Mouse (Mus musculus): ENCODE results near the gene Gnl3l.

The Gnl3l gene

DNA sequence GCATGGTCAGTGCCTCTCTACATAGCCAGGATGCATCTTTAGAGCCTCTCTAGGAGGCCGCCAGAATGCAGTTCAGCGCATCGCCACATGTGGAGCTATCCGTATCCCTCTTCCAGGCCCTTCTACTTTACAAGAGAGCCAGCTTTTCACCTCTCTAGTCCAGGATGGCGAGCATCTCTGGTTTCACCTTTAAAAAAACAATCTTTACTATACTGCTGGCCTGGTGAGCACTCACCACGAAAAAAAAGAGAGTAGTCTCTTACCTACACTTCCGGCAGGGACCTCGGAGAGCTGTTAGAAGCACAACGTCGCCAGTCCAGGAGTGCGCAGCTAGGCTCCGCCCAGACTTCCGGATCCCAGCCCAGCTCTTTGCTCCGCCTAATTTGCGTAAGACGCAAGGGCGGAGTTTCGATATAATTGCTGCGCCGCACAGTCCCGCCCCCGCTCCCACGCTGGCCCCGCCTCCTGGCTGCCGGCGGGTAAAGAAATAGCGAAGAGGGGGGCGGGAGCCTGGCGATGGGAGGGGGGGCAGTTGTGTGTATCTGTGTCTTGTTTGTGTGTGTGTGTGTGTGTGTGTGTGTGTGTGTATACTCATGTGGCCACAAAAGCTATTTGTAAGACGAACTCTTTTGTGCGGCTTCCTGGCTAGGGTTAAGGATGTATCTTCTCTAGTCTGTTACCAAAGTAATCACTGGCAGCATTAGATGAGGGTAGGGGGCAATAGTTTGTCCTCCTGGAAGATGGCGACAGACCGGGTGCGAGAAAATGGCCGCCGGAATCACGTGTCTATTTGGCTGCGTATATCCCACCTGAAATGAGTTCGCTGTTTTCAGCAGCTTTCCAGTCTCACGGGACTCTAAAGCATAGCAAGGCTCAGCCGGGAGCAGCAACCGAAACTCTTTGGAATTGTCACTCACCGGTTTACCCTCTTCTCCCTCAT, at the start of gene Gnl3l:
Gene Gnl3l, minus strand, starts transcription at position 385 of the 940 bp plus-strand sequence.
- peak; percentile 86 for DNase-seq (ENCODE audit: low read depth, low spot score)

DNA sequence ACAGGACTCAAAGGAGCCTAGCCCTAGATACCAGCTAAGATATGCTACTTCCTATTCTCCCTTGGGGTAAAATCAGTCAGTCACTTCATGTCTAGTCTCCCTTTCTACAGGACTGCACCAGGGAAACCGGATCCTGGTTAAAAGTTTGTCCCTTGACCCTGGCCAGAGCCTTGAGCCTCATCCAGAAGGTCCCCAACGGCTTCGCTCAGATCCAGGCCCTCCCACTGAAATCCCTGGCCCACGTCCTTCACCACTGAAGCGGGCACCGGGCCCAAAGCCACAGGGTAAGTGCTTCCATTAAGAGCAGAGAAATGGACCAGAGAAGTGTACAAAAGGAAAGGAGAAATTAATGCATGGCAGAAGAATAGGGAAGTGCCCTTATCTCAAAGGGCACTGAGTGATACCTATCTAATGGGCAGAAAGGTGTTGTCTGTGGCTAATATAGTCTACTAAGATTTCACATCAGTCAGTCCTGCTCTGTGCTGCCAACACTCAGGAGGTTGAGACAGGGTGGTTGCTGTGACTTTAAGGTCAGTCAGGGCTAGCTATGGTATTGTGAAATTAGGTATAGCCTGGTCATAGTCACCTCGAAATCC, 49.0 kb upstream of the Gnl3l start:
- DNase-seq (ENCODE audit: low read depth, low spot score) = no peak

DNA sequence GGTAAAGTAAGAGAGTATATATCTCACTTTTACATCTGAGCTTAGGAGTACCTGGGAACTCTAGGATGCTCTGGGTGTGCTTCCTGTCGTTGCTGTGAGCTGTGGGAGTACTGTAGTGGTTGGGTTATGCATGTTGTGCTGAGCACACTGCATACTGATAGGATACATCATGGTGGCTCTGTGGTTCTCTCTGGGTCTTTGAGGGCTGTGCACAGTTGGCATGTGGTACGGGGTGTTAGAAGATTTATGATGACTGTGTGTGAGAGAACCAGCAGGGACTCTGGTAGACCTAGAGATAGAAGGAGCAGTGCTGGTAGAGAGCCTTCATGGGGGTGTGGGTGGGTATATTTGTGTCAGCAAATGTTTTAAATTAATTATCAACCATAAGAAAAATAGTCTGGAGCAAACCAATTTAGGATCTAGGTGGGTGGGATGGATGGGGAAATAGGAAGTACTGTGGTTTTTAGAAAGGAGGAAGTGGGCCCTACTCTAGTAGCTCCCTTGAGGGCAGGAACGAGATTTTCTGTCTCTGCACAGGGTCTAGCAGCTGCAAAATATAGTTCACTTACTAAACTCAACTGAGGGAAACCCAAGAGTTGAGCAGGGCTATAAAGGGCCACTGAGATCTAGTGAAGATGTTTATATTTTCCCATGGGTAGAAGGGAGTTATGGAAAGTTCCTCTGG, 44.6 kb upstream of the Gnl3l start:
- no peak for DNase-seq (ENCODE audit: low read depth, low spot score)

DNA sequence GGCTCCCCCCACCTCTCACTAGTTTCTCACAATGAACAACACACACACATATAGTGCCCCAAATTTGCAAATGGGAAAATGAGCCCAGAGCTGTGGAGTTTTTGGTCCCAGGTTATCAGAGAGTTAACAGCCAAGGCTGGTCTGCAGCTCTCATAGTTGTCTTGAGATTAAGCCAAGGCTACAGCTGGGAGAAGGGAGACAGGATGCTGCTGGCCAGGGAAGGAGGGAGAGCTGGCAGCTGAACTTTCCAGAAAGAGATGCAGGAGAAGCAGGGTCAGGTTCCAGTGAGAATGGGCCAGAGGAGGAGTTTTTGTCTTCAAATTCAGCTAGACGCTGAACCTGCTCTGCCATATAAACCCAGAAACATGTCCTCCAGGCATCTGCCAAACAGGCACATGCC, 42.2 kb upstream of the Gnl3l start:
- no peak for DNase-seq (ENCODE audit: low read depth, low spot score)

DNA sequence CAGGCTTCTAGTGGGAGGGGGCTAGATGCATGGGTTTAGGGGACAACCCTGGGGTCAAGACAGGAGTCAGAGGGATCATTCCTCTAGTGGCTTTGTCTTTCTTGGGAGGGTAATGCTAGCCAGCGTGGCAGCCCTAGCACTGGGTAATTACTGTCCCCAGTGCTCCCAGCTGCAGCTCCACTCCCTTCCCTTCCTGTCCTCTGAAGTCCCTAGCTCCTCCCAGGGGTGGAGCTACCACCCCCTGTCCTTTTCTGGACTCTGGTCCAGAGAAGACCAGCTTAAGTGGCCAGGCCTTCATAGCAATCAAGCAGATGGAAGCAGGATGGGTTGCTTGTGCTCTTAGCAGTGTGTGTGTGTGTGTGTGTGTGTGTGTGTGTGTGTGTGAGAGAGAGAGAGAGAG, 38.4 kb upstream of the Gnl3l start:
- DNase-seq (ENCODE audit: low read depth, low spot score) = no peak

DNA sequence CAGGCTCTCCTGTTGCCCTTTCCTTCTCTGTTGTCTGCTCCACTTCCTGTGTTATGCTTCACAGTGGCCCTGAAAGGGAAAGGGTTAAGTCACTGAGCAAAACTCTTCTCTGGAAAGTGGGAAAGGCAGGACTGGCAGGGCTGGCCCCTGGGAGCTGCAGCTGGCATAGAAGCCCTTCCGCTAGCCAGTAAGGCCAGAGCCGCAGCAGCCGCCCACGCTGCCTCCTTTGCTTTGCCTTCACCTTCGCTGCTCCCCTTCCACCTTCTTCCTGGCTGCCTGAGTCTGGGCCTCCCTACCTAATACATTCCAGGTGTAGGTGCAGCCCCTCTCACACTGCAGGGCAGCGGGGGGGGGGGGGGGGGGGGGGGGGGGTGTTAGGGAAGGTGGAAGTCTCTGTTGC, 37.4 kb upstream of the Gnl3l start:
- DNase-seq (ENCODE audit: low read depth, low spot score) = no peak

DNA sequence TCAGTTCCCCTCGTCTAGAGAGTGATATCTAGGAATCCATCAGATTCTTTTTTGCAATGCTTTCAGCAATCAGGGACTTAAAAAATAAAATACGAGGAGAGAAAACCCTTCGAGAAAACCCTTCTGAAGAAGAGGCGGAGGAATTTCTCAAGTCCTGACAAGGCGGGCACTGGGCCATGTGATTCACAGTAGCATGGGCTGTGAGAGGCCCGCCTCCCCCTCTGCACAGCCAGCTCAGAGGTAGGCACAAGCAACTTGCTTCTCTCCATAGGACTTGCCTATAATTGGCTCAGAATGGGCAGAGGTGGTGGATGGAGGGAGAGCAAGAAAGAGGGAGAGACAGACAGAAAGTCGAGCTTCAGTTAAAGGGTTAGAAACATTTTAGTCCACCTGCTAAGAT, 33.2 kb upstream of the Gnl3l start:
- DNase-seq (ENCODE audit: low read depth, low spot score) = no peak

DNA sequence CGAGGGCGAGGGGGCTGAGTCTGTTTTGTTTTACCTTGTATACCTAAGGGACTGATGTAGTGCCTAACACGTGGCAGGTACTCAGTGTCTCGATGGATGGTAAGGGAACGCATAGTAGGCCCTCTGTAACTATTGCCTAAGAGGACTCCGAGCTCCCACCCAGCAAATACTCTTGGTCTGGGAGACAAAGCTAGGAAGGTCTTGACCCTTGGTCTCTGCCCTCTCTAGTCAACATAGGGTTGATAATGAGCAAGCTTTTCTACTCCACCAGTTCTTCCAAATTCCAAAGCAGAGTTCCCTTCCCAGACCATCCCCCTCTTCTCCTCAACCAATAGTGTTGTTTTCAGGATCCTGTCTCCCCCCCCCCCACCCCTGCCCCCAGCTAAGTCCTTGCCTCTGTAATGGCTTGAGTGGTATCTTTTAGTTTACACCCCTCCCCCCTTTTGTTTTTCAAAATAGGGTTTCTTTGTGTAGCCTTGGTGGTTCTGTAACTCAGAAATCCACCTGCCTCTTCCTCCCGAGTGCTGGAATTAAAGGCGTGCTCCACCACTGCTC, 32.6 kb upstream of the Gnl3l start:
- no peak for DNase-seq (ENCODE audit: low read depth, low spot score)

DNA sequence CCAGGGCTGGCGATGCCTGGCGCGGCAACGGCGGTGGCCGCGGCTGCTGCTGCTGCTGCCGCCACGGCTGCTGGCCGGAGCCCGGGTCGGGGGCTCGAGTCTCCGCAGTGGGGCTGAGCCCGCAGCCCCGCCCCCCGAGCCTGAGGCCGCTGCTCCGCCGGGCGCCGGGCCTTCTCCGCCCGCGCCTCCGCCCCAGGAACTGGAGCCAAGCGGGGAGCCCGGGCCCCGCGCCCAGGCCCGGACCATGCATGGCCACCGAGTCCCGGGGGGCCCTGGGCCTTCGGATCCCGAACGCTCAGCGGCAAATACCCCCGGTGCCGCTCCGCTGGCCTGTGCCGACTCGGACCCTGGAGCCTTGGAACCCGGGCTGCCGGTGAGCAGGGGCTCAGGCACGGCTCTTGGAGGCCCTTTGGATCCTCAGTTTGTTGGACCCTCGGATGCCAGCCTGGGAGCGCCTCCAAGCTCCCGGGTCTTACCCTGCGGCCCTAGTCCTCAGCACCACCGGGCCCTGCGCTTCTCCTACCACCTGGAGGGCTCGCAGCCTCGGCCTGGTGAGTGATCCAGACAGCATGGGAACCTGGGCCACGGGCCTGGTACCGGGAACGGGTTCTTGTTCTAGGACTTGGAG, 30.4 kb upstream of the Gnl3l start:
- no peak for DNase-seq (ENCODE audit: low read depth, low spot score)

DNA sequence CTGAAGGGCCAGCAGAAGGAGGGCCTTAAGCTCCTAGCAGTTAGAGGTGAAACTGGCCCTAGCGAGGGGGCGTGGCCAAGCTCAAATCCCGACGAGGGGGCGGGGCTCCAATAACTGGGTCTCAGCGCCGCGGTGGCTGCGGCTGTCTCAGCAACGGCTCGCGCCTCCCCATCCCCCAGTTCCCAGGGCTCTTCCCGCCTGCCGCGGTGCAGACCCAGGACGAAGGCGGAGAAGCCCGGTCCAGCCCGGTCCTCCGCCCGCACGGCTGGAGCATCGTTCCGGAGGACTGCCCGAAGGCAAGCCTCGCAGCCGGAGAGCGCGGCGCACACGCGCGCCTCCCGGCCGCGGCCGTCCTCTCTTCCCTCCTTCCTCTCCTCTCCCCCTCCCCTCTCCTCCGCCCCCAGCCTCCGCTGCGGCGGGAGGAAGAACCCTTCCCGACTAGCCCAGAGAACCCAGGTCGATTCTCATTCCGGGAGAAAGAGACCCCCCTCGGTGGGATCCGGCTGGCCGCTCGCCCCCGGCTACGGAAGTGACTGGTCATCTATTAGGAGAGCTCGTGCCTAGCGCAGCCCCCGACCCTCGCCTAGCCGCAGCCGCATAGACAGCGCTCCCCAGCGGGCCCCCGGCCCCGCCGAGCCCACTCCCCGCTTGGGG, 29.8 kb upstream of the Gnl3l start:
- DNase-seq (ENCODE audit: low read depth, low spot score) = peak; percentile 46

DNA sequence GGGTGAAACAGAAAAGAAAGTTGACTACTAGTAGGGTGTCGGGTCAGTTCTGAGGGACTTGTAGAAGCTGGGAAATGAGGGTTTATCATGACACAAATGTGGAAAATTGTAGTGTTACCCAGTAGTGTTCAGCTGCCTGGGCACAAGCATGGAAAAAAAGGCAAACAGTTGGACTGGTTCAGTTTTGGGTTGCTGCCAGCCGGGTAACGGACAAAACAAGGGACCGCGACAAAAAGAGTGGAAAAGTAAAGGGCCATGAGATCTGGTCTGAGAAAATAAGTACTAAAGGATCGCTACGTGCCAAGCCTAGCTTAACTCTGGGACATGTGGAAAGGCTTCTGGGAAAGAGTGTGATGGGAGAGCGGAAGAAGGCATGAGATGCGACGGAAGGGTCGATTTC, 29.2 kb upstream of the Gnl3l start:
- DNase-seq (ENCODE audit: low read depth, low spot score) = no peak

DNA sequence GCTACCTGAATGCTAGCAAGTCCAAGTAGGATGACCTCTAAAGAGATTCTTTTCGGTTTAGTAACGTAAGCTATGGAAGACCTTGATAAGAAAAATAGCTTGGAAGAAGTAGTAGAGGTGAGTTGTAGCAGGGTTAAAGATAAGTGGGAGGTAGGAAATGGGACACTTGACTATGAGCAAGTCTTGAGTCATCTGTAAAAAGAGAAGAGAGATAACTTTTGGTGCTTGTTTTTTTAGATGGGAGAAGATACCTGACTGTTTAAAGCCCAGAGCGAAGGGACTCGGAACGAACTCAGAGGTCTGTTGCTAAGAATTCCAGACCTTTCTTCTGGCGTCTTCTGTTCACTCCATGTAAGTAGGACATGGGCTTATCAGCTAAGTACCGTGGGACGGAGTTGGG, 28.7 kb upstream of the Gnl3l start, which contains the start of gene Fgd1:
Gene Fgd1, plus strand, starts transcription at position 301 of the 400 bp plus-strand sequence.
- DNase-seq (ENCODE audit: low read depth, low spot score) = no peak

DNA sequence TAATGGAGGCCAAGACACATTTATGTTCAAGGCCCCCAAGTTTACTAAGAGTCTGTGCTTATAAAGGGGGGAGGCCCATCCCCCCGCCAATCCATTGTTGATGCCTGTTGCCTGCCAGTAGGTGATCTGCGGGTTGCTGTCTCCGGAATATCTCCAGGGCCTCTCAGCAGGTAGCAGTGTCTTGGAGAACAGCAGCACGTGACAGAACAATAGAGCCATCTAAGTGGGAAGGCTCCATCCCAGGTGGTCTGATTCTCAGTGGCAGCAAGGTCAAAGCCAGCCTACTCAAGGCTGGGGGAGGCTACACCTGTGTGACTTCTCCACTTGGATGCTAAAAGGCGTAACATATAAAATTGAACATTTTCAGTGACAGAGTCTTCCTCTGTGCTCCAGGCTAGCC, 24.1 kb upstream of the Gnl3l start:
- DNase-seq (ENCODE audit: low read depth, low spot score) = no peak

DNA sequence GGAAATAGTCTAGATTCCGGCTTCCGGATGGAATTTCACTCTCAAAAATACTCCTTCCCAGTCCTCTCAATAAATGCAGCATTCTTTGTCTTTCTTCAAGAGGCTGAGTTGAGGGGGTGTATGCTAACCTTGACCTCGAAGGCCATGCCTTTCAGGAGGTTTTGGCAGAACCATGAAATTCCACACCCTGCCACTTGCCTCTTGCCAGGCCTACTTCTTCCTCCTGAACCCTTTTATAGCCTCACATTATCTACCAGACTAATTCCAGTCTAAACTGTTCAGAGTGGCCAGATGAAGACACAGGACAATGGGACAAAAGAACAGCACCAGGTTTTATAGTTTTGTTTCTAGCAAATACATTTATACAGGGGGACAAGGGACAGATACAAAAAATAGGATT, 14.3 kb upstream of the Gnl3l start:
- no peak for DNase-seq (ENCODE audit: low read depth, low spot score)

DNA sequence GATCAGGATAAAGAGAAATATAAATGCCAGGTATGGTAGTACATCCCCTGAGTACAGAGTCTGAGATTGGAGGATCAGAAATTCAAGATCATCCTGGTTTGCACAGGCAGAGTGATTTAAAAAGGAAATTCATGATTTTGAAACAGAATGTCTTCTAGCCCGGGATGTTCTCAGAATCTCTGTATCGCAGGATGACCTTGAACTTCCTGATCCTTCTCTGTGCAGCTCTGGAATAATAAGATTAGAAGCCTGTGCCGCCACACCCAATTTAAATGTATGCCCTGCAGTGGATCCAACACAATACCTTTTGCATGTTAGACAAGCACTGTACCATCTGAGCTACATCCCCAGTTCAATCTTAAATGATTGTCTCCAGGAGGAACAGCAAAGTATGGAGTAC, 1.7 kb upstream of the Gnl3l start:
- no peak for DNase-seq (ENCODE audit: low read depth, low spot score)

DNA sequence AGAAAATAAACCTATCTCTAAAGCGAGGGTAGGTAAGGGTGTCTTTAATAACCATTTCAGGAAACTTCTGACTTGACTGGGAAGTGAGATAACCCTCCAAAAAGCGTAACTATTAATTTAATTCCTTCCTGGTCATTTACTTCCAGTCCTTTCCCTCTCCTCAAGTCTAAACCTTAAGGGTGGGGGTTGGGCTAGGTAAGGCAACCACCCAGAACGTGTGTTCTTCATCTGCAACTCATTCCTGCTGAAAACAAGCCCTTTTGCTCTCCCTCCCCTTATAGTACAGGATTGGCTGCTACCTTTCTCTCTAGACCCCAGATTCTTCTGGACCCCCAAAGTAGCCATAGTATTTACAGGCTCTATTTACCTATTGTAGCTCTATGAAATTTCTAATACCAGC, 775 bp upstream of the Gnl3l start:
- no peak for DNase-seq (ENCODE audit: low read depth, low spot score)

DNA sequence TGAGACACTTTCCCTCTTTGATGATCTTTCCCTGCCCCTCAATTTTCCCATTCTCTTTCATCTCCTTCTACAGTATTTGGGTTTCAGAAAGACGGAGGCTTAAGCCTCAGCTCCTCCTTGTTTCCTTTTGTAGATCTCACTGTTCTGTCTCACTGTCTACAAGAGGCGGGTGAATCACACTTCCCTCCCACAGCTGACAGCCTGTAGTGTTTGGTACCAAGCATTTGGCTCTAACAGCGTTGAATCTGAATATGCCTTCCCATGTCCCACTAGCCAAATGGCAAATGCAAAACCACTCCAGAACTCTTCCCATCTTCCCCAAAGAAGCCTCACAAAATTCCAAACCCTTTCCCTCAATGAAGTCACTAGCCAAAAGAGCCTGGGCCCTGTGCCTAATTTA, 20.3 kb downstream of the Gnl3l start:
- DNase-seq (ENCODE audit: low read depth, low spot score) = no peak

DNA sequence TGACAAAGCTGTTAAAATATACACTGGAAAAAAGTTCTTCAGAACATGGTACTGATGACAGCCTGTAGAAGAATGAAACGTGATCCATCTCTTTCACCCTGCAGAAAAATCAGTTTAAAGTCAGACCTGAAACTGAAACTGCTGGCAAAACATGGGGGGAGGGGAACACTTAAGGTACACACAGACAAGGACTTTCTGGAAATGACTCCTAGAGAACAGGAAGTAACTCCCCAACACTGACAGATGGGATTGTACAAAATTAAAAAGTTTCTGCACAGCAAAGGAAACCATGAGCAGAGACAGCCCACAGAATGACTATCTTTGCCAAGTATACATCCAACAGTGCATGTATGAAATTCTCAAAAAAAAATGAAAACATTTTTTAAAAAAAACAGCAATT, 35.5 kb downstream of the Gnl3l start:
- no peak for DNase-seq (ENCODE audit: low read depth, low spot score)

DNA sequence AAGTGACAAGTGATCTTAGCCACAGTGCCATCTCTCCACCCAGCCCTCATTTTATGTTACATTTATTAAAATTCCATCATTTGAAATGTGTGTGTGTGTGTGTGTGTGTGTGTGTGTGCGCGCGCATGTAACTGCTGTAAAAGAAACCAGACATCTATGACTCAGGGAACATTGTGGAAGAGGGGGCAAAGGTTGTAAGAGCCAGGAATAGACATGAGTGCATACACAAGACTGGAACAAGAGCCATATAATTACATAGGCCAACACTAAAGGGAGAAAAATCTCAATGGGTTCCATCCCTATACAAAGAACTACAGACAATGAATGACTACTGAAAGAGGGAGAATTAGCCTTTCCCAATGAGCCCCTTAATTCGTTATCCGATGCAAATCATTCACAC, 41.7 kb downstream of the Gnl3l start:
- DNase-seq (ENCODE audit: low read depth, low spot score) = no peak

DNA sequence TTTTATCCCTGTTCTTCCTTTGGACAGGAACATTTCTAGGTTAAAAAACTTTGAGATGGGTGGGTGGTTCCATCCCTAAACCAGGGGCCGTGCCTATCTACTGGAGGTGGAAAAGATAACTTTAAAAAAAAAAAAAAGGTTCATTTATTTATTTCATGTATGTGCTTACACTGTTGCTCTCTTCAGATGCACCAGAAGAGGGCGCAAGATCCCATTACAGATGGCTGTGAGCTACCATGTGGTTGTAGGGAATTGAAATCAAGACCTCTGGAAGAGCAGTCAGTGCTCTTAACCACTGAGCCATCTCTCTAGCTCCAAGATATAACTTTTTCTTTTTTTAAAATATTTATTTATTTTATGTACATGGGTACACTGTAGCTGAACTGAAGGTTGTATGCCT, 54.1 kb downstream of the Gnl3l start:
- no peak for DNase-seq (ENCODE audit: low read depth, low spot score)

DNA sequence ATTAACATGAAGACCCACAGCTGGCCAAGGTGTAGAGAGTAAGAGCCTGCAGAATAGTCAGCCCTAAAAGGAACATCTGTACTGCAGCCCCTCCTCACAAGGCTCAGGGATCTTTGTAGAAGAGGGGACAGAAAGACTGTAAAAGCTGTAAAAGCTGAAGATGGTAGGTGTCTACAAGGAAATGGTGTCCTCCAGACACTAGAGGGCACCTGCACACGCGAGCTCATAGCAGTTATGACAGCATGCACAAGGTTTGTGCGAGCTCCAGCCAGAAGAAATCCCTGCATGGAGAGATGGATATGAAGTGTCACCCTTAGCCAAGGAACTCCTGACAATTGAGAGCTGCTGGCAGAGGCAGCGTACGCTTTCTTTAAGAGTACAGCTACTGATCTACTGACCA, 56.4 kb downstream of the Gnl3l start:
- DNase-seq (ENCODE audit: low read depth, low spot score) = no peak

All from brain, embryonic 18.5 days (tissue).